Mouse (Mus musculus): ENCODE measurements around the gene Irf8. TPM values are rescaled to one million over a fixed set of nuclear protein-coding genes. Genes with fewer than 3 reads are reported as not detected.
A peak's percentile ranks its signal among the peaks of the same experiment; 100 is the strongest.

Gene Irf8
- polyA plus RNA-seq, 1 experiment from 2014 or later: 7.1 TPM

GRCm38 (mm10) chr8:120739526-120739925 is 3.4 kb downstream of the Irf8 start:
- Histone ChIP-seq H3K4me1 (peaks cover 27% of the 10 kb centered on the region), H3K36me3 (no peaks in the 10 kb centered on the region), H3K27ac (replicated peaks) (no peak overlapping the region), H3K9ac (no peak overlapping the region; the same call in 1 of the 2 replicates), H3K9me3 (no peaks in the 10 kb centered on the region), H3K4me3 (no peak overlapping the region), H3K4me2 (peak overlapping the region; percentile 22), H3K27me3 (replicated peaks) (peaks cover 63% of the 10 kb centered on the region)
- WGBS: 62% methylated on average over 15 of the region's 15 CpGs
- no peak for ATAC-seq (ENCODE audit: extremely low read depth, insufficient number of reproducible peaks, low FRiP score, low TSS enrichment)

- H3K36me3 ChIP-seq: no peaks in the 10 kb centered on the region
- 55% methylated on average over 2 of the region's 2 CpGs for WGBS
- no peak overlapping the region for H3K4me2 ChIP-seq
- H3K27me3 ChIP-seq (replicated peaks): peaks cover 53% of the 10 kb centered on the region
- H3K4me1 ChIP-seq: peaks cover 25% of the 10 kb centered on the region
- H3K9ac ChIP-seq: no peak overlapping the region
- H3K4me3 ChIP-seq: no peak overlapping the region
- H3K27ac ChIP-seq (replicated peaks): no peak overlapping the region
- no peak for ATAC-seq (ENCODE audit: extremely low read depth, insufficient number of reproducible peaks, low FRiP score, low TSS enrichment)
- H3K9me3 ChIP-seq: no peaks in the 10 kb centered on the region
These were observed 4.4 kb downstream of the Irf8 start for GRCm38 (mm10) chr8:120740579-120740978.

DNA sequence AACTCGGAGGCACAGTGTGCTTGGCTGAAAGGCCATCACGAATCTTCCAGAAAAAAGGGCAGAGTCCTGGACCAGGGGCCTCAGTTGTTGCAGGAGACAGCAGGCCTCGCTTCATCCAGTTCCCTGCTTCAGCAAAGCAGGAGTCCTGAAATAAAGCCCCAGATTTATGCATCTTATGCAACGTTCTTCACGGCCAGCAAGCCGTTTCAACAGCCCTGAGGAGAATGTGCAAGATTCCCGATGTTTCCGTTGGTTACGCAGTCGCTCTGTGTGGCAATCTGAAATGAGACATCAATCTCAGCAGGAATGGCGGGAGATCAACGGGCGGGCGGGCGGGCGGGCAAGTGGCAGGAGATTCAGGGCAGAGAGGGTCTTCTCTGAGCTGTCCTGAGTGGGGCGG is 4.8 kb downstream of the Irf8 start:
- Histone ChIP-seq H3K36me3 (no peaks in the 10 kb centered on the region), H3K4me2 (no peak overlapping the region), H3K4me3 (no peak overlapping the region), H3K27ac (replicated peaks) (no peak overlapping the region), H3K27me3 (replicated peaks) (peaks cover 51% of the 10 kb centered on the region), H3K9ac (no peak overlapping the region), H3K4me1 (peaks cover 21% of the 10 kb centered on the region), H3K9me3 (no peaks in the 10 kb centered on the region)
- no peak for ATAC-seq (ENCODE audit: extremely low read depth, insufficient number of reproducible peaks, low FRiP score, low TSS enrichment)
- 74% methylated on average over 17 of the region's 17 CpGs for WGBS

DNA sequence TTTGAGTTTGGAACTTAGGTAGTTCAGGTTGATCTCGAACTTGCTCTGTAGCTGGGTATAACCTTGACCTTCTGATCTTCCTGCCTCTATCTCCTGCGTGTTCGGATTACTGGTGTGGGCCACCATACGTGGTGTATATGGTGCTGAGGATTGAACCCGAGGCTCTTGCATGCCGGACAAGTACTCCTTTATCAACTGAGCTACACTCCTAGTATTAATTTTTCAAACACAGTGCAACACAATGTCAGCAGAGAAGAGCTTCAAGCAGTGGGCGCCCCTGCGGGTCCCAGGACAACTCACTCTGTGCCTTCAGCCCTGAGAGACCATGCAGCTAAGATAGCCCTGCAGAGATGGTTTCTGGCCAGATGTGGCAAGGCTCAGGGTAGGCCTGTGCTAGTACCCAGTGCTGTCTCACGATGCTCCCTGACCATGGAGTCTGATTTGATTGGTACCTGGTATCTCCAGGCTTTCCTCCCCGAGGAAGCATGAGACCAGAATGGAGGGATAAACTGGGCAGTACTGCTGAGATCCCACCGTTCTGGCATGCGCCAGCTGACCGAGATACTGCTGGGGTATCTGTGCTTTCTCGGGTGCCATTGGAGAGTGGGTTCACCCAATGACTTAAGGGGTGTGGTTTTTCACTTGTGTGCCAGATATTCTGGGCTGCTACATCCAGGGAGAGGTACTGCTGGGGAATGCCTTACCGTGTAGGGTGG is 5.8 kb downstream of the Irf8 start:
- H3K27me3 ChIP-seq (replicated peaks): peaks cover 47% of the 10 kb centered on the region
- no peak overlapping the region for H3K4me2 ChIP-seq
- H3K27ac ChIP-seq (replicated peaks): no peak overlapping the region

GRCm38 (mm10) chr8:120743149-120743897 is 7.2 kb downstream of the Irf8 start:
- 66% methylated on average over 12 of the region's 12 CpGs for WGBS
- no peak overlapping the region for H3K9ac ChIP-seq
- H3K4me1 ChIP-seq: peaks cover 18% of the 10 kb centered on the region
- ATAC-seq (ENCODE audit: extremely low read depth, insufficient number of reproducible peaks, low FRiP score, low TSS enrichment): no peak
- H3K27ac ChIP-seq (replicated peaks): peak overlapping the region; percentile 39; the same call in 1 of the 2 replicates
- H3K4me2 ChIP-seq: no peak overlapping the region
- H3K9me3 ChIP-seq: no peaks in the 10 kb centered on the region
- H3K4me3 ChIP-seq: no peak overlapping the region
- H3K36me3 ChIP-seq: no peaks in the 10 kb centered on the region
- peaks cover 36% of the 10 kb centered on the region for H3K27me3 ChIP-seq (replicated peaks)

More for the DNA sequence above, 5.8 kb downstream of the Irf8 start:
- H3K4me1 ChIP-seq: peaks cover 18% of the 10 kb centered on the region
- no peaks in the 10 kb centered on the region for H3K9me3 ChIP-seq
- 83% methylated on average over 15 of the region's 15 CpGs for WGBS
- no peak overlapping the region for H3K4me3 ChIP-seq
- no peak for ATAC-seq (ENCODE audit: extremely low read depth, insufficient number of reproducible peaks, low FRiP score, low TSS enrichment)
- H3K36me3 ChIP-seq: no peaks in the 10 kb centered on the region
- no peak overlapping the region for H3K9ac ChIP-seq

- H3K36me3 ChIP-seq: no peaks in the 10 kb centered on the region
- H3K4me2 ChIP-seq: no peak overlapping the region
- WGBS: 40% methylated on average over 4 of the region's 4 CpGs
- peak overlapping the region; percentile 36; the same call in 1 of the 2 replicates for H3K27ac ChIP-seq (replicated peaks)
- H3K9me3 ChIP-seq: no peaks in the 10 kb centered on the region
- peaks cover 18% of the 10 kb centered on the region for H3K4me1 ChIP-seq
- H3K9ac ChIP-seq: peak overlapping the region; percentile 33; the same call in 1 of the 2 replicates
- ATAC-seq (ENCODE audit: extremely low read depth, insufficient number of reproducible peaks, low FRiP score, low TSS enrichment): no peak
- H3K4me3 ChIP-seq: no peak overlapping the region
- H3K27me3 ChIP-seq (replicated peaks): peaks cover 31% of the 10 kb centered on the region
These were observed 7.7 kb downstream of the Irf8 start for GRCm38 (mm10) chr8:120743898-120744290.

DNA sequence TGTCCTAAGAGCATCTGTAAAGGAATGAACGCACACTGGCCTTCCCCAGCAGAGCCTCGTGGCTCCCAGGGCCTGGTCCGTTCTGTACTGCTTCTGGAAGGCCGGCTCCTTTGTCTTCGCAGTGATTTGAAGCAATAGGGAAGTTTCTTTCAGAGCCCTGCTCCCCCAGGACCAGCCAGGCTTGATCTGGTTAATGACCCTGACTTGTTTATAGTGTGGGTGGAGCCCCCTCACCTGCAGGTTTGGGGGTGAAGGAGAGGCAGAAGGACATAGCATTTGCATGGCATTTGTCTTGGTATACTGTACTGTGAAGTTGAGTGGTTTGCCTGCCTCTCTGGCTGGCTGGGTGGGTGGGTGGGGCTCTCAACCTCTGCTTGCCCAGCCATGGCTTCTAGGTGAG is 8.3 kb downstream of the Irf8 start:
- ATAC-seq (ENCODE audit: extremely low read depth, insufficient number of reproducible peaks, low FRiP score, low TSS enrichment): no peak
- Histone ChIP-seq H3K4me2 (no peak overlapping the region), H3K9me3 (no peaks in the 10 kb centered on the region), H3K27ac (replicated peaks) (no peak overlapping the region; the same call in 1 of the 2 replicates), H3K4me3 (no peak overlapping the region), H3K9ac (no peak overlapping the region), H3K36me3 (no peaks in the 10 kb centered on the region), H3K27me3 (replicated peaks) (peaks cover 25% of the 10 kb centered on the region), H3K4me1 (peaks cover 18% of the 10 kb centered on the region)
- 79% methylated on average over 5 of the region's 5 CpGs for WGBS

GRCm38 (mm10) chr8:120745226-120745625 is 9.1 kb downstream of the Irf8 start:
- H3K27me3 ChIP-seq (replicated peaks): peaks cover 23% of the 10 kb centered on the region
- H3K9me3 ChIP-seq: no peaks in the 10 kb centered on the region
- no peak for ATAC-seq (ENCODE audit: extremely low read depth, insufficient number of reproducible peaks, low FRiP score, low TSS enrichment)
- H3K4me3 ChIP-seq: no peak overlapping the region
- peaks cover 18% of the 10 kb centered on the region for H3K4me1 ChIP-seq
- no peak overlapping the region for H3K27ac ChIP-seq (replicated peaks)
- 78% methylated on average over 7 of the region's 7 CpGs for WGBS
- H3K36me3 ChIP-seq: no peaks in the 10 kb centered on the region
- no peak overlapping the region for H3K9ac ChIP-seq
- H3K4me2 ChIP-seq: no peak overlapping the region

GRCm38 (mm10) chr8:120746007-120746701 is 10.0 kb downstream of the Irf8 start:
- Histone ChIP-seq H3K36me3 (no peaks in the 10 kb centered on the region), H3K9me3 (no peaks in the 10 kb centered on the region), H3K27me3 (replicated peaks) (peaks cover 18% of the 10 kb centered on the region; the same call in 1 of the 2 replicates), H3K4me2 (no peak overlapping the region), H3K4me3 (no peak overlapping the region), H3K9ac (no peak overlapping the region), H3K27ac (replicated peaks) (no peak overlapping the region), H3K4me1 (peaks cover 24% of the 10 kb centered on the region)
- 77% methylated on average over 18 of the region's 18 CpGs for WGBS
- ATAC-seq (ENCODE audit: extremely low read depth, insufficient number of reproducible peaks, low FRiP score, low TSS enrichment): no peak

- no peak overlapping the region for H3K27ac ChIP-seq (replicated peaks)
- ATAC-seq (ENCODE audit: extremely low read depth, insufficient number of reproducible peaks, low FRiP score, low TSS enrichment): no peak
- H3K9ac ChIP-seq: no peak overlapping the region
- H3K4me2 ChIP-seq: no peak overlapping the region
- H3K36me3 ChIP-seq: no peaks in the 10 kb centered on the region
- peaks cover 9% of the 10 kb centered on the region; the same call in 1 of the 2 replicates for H3K27me3 ChIP-seq (replicated peaks)
- H3K9me3 ChIP-seq: no peaks in the 10 kb centered on the region
- peaks cover 36% of the 10 kb centered on the region for H3K4me1 ChIP-seq
- 80% methylated on average over 7 of the region's 7 CpGs for whole genome bisulfite sequencing
- no peak overlapping the region for H3K4me3 ChIP-seq
These were observed 11.1 kb downstream of the Irf8 start for GRCm38 (mm10) chr8:120747286-120747685.

DNA sequence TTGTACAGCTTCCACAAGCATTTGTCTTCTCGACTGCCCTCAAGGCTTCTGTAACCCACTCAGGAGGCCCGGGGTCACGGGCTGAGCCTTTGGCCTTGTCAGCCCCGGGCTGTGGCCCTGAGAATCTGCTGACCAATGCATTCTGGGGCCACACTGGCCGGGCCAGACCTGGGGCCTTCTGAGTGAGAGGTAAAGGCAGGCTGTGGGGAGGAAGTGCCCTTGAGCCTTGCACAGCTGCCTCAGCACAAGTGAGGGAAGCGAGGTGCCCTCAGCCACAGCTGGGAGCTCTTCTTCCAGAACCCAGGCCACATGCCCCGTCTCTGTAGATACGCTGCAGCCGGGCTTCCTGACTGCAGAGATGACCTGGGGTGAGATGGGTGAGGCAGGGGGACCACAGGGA is 14.5 kb downstream of the Irf8 start:
- 76% methylated on average over 9 of the region's 9 CpGs for WGBS
- Histone ChIP-seq H3K27ac (replicated peaks) (no peak overlapping the region), H3K36me3 (0 out of 2 replicates have a peak, but pooled peaks cover 2% of the 10 kb centered on the region), H3K27me3 (replicated peaks) (peaks cover 19% of the 10 kb centered on the region), H3K4me1 (peaks cover 24% of the 10 kb centered on the region), H3K9ac (no peak overlapping the region), H3K4me2 (no peak overlapping the region), H3K4me3 (no peak overlapping the region), H3K9me3 (no peaks in the 10 kb centered on the region)
- no peak for ATAC-seq (ENCODE audit: extremely low read depth, insufficient number of reproducible peaks, low FRiP score, low TSS enrichment)
